7 mouse cellular contexts compared by ENCODE assay signal in the genomic region with DNA sequence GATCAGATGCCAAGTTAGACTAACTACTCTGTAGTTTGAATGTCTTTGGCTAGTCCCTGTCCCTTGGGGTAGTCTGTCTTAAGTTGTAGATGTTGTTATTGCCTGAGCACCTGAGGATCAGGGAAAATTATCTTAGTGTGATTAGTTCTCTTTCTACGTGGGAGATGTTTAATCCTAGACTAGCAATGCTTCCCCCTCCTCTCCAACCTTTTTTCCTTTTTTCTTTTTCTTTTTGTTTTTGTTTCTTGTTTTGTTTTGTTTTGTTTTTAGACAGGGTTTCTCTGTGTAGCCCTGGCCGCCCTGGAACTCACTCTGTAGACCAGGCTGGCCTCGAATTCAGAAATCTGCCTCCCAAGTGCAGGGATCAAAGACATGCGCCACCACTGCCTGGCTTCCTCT. TPM values are rescaled to one million over a fixed set of nuclear protein-coding genes. Genes with fewer than 3 reads are reported as not detected.
DNase-seq lines count a peak whose midpoint lies in the region; ATAC-seq and TF ChIP-seq lines count a peak whose summit lies in the region.

A gene (minus strand): TSS at position 100 of the 399 bp plus-strand sequence.

- peak within 1 kb of the TSS; percentile 56 for H3K4me3 ChIP-seq in C2C12 (ENCODE audit: insufficient read depth, poor library complexity, severe bottlenecking)
- peak within 1 kb of the TSS; percentile 82 for H3K4me3 ChIP-seq in ES-Bruce4 (ENCODE audit: low read depth, low read length)
- peak within 1 kb of the TSS; percentile 76 for H3K4me3 ChIP-seq in forebrain, embryonic 12.5 days (replicated peaks)
- H3K4me3 ChIP-seq in hindbrain, embryonic 10.5 days, result peak within 1 kb of the TSS; percentile 87
- peak within 1 kb of the TSS; percentile 87 for H3K4me3 ChIP-seq in liver, embryonic 12.5 days

- TF ChIP-seq EP300 in ES-Bruce4 (IDR thresholded peaks at IDR 0.05; ENCODE audit: insufficient read depth, low read depth, low read length), result no peak

- no peaks in the 10 kb centered on the region for H3K9me3 ChIP-seq in ES-Bruce4 (replicated peaks; ENCODE audit: control insufficient read depth, insufficient read depth, low read length, poor library complexity, severe bottlenecking)
- no peaks in the 10 kb centered on the region for H3K9me3 ChIP-seq in forebrain, embryonic 12.5 days
- no peaks in the 10 kb centered on the region for H3K9me3 ChIP-seq in hindbrain, embryonic 10.5 days
- H3K9me3 ChIP-seq in liver, embryonic 12.5 days (replicated peaks), result no peaks in the 10 kb centered on the region

- H3K27me3 ChIP-seq in C2C12 (ENCODE audit: control insufficient read depth, insufficient read depth, insufficient read length) (peaks cover 5% of the 10 kb centered on the region), ES-Bruce4 (ENCODE audit: control insufficient read depth, insufficient read depth, low read length, poor library complexity, severe bottlenecking) (no peaks in the 10 kb centered on the region)
- H3K27me3 ChIP-seq in forebrain, embryonic 12.5 days, result 0 out of 2 replicates have a peak, but pooled peaks cover 3% of the 10 kb centered on the region
- no peaks in the 10 kb centered on the region for H3K27me3 ChIP-seq in hindbrain, embryonic 10.5 days (ENCODE audit: insufficient read depth, poor library complexity, severe bottlenecking)
- H3K27me3 ChIP-seq in liver, embryonic 12.5 days (replicated peaks), result no peaks in the 10 kb centered on the region

- H3K79me3 ChIP-seq in C2C12 (ENCODE audit: low read depth), result peaks cover 3% of the 10 kb centered on the region

- H3K36me3 ChIP-seq in C2C12 (ENCODE audit: control insufficient read depth, insufficient read depth) (peaks cover 3% of the 10 kb centered on the region), ES-Bruce4 (ENCODE audit: control insufficient read depth, insufficient read depth, low read length, poor library complexity, severe bottlenecking) (no peaks in the 10 kb centered on the region)
- H3K36me3 ChIP-seq in forebrain, embryonic 12.5 days (replicated peaks), result 0 out of 2 replicates have a peak, but pooled peaks cover 1% of the 10 kb centered on the region
- peaks cover 5% of the 10 kb centered on the region for H3K36me3 ChIP-seq in hindbrain, embryonic 10.5 days
- H3K36me3 ChIP-seq in liver, embryonic 12.5 days, result peaks cover 17% of the 10 kb centered on the region

- TF ChIP-seq CTCF in C2C12 (IDR thresholded peaks at IDR 0.05; ENCODE audit: control insufficient read depth, insufficient read depth, insufficient read length) (no peak), ES-Bruce4 (IDR thresholded peaks at IDR 0.05; ENCODE audit: low read depth, low read length) (no peak)

- H3K4me2 ChIP-seq in forebrain, embryonic 12.5 days, result peak within 1 kb of the TSS; percentile 80
- peak within 1 kb of the TSS; percentile 94 for H3K4me2 ChIP-seq in liver, embryonic 12.5 days

- no peak for TF ChIP-seq POLR2A in ES-Bruce4 (IDR thresholded peaks at IDR 0.05; ENCODE audit: insufficient read depth, low read length)

- no peaks in the 10 kb centered on the region for H3K4me1 ChIP-seq in ES-Bruce4 (ENCODE audit: control insufficient read depth, insufficient read depth, low read length)
- H3K4me1 ChIP-seq in forebrain, embryonic 12.5 days, result peaks cover 16% of the 10 kb centered on the region
- peaks cover 18% of the 10 kb centered on the region for H3K4me1 ChIP-seq in hindbrain, embryonic 10.5 days (replicated peaks)
- peaks cover 85% of the 10 kb centered on the region for H3K4me1 ChIP-seq in liver, embryonic 12.5 days

- H3K79me2 ChIP-seq in C2C12 (ENCODE audit: control insufficient read depth, insufficient read depth), result no peaks in the 10 kb centered on the region

- 82% methylated on average over 4 of the region's 4 CpGs for WGBS in forebrain, embryonic 12.5 days
- 75% methylated on average over 4 of the region's 4 CpGs for WGBS in hindbrain, embryonic 10.5 days
- 47% methylated on average over 4 of the region's 4 CpGs for WGBS in liver, embryonic 12.5 days (ENCODE audit: insufficient replicate concordance)

- no peak for ATAC-seq in forebrain, embryonic 12.5 days (ENCODE audit: low FRiP score)
- no peak for ATAC-seq in liver, embryonic 12.5 days
- ATAC-seq in cerebellum, adult (ENCODE audit: insufficient number of reproducible peaks, low FRiP score, low TSS enrichment), result no peak

- DNase-seq in hindbrain, embryonic 10.5 days (ENCODE audit: low spot score), result no peak
- DNase-seq in yolk sac, embryonic 10.5 days (ENCODE audit: low spot score), result no peak

- H3K27ac ChIP-seq in ES-Bruce4 (ENCODE audit: insufficient read depth, low read length), result peak within 1 kb of the TSS; percentile 31
- peak within 1 kb of the TSS; percentile 94 for H3K27ac ChIP-seq in forebrain, embryonic 12.5 days
- peak within 1 kb of the TSS; percentile 97 for H3K27ac ChIP-seq in hindbrain, embryonic 10.5 days
- H3K27ac ChIP-seq in liver, embryonic 12.5 days, result peak within 1 kb of the TSS; percentile 100

- peak within 1 kb of the TSS; percentile 59 for H3ac ChIP-seq in C2C12 (ENCODE audit: control insufficient read depth, insufficient read length, low read depth)

- peak within 1 kb of the TSS; percentile 76 for H3K9ac ChIP-seq in ES-Bruce4 (ENCODE audit: low read depth, poor library complexity, severe bottlenecking)
- H3K9ac ChIP-seq in forebrain, embryonic 12.5 days, result peak within 1 kb of the TSS; percentile 88
- H3K9ac ChIP-seq in liver, embryonic 12.5 days, result peak within 1 kb of the TSS; percentile 99

TF ChIP-seq in C2C12, 6 proteins besides CTCF, POLR2A, EP300 and RAD21:
- TF ChIP-seq FOSL1 (IDR thresholded peaks at IDR 0.05; ENCODE audit: insufficient read depth, low read length, poor library complexity, severe bottlenecking), result no peak
- no peak for TF ChIP-seq MYOD1 (IDR thresholded peaks at IDR 0.05; ENCODE audit: control insufficient read depth, insufficient read length, low read depth)
- TF ChIP-seq MAX (IDR thresholded peaks at IDR 0.05), result no peak
- no peak for TF ChIP-seq USF1 (IDR thresholded peaks at IDR 0.05; ENCODE audit: low read depth)
- no peak for TF ChIP-seq MYOG (IDR thresholded peaks at IDR 0.05; ENCODE audit: control insufficient read depth, extremely low read depth, insufficient read length)
- no peak for TF ChIP-seq CEBPB (IDR thresholded peaks at IDR 0.05; ENCODE audit: low read depth)

RNA-seq across cellular contexts. Expression of the gene that starts here (rescaled TPM):
- 33.9 TPM for polyA plus RNA-seq in C2C12 (2012; fragmentation: generic; extraction: Trizol)
- 43.0 and 46.3 TPM in 2 replicates for polyA plus RNA-seq in ES-Bruce4 (2011; ENCODE audit: insufficient read depth, insufficient read length, low read depth, missing spikeins)
- 44.6 and 47.5 TPM in 2 replicates for polyA plus RNA-seq in forebrain, embryonic 12.5 days (2016; fragmentation: Nextera tagmentation; extraction: Ambion mirVana)
- 41.8 and 48.7 TPM in 2 replicates for polyA plus RNA-seq in hindbrain, embryonic 10.5 days (2016; fragmentation: Nextera tagmentation; extraction: Ambion mirVana)
- polyA plus RNA-seq in liver, embryonic 12.5 days (2016; fragmentation: Nextera tagmentation; extraction: Ambion mirVana), result 99.9 and 102 TPM in 2 replicates

Comparison
In these comparisons a context has a peak if more than half of its experiments do, and no peak if none do; other contexts are left out.
1. H3K27ac ChIP-seq: peak in every context shown above with its lines; median percentile 100 in liver, embryonic 12.5 days; 97 in hindbrain, embryonic 10.5 days; 94 in forebrain, embryonic 12.5 days; 31 in ES-Bruce4.